Mouse (Mus musculus): ENCODE data around the gene Myom3.

DNA sequence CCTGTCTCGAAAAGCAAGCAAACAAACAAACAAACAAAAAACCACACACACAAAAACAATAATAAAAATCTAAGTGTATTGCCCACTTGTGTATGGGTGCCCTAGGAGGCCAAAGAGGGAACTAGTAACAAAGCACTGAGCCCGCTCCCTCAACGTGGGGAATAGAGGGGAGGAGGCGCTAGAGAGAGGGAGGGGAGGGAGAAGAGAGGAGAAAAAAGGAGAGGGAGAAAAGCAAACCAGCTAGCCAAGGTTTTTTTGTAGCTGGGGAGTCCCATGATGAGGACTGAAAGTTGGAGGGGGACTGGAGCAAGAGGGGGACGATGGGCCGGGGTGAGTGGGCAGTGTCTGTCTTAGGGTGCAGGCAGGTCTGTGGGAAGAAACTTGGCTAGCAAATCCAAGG is 95.6 kb downstream of the Myom3 start:
- no peak for TF ChIP-seq POLR2A (IDR thresholded peaks at IDR 0.05; ENCODE audit: borderline replicate concordance, insufficient read depth, low read length)
- TF ChIP-seq CTCF (IDR thresholded peaks at IDR 0.05; ENCODE audit: borderline replicate concordance, insufficient read depth, low read depth, low read length): no peak
